Comparison of ENCODE assay signal across 11 mouse cellular contexts in genomic region chr14:55561860-55562259, GRCm38 (mm10). TPM values are rescaled to one million over a fixed set of nuclear protein-coding genes. Genes with fewer than 3 reads are reported as not detected.
DNase-seq lines count a peak whose midpoint lies in the region; ATAC-seq lines count a peak whose summit lies in the region.
"Had no signal": no experiment of that assay in that cellular context is flagged by ENCODE, and none has a peak within 500 bp of the region (broad histone marks: within the 10 kb centered on the region; RNA-seq: fewer than 3 reads in every experiment).

No protein-coding gene starts in this region.

- H3K4me2 ChIP-seq in heart, embryonic 12.5 days = peak overlapping the region; percentile 86
- peak overlapping the region; percentile 87 for H3K4me2 ChIP-seq in kidney, embryonic 15.5 days
- peak overlapping the region; percentile 90 for H3K4me2 ChIP-seq in neural tube, embryonic 13.5 days

- DNase-seq in heart, embryonic 10.5 days (ENCODE audit: low spot score) = no peak
- DNase-seq in right cerebral cortex, postnatal 25 days = no peak
- DNase-seq in thymus, postnatal 36 days = no peak
- DNase-seq: gastrocnemius, postnatal 14 days; thymus, postnatal 25 days had no signal

- H3K4me1 ChIP-seq in heart, embryonic 12.5 days (replicated peaks) = peaks cover 17% of the 10 kb centered on the region
- H3K4me1 ChIP-seq in heart, embryonic 10.5 days = peaks cover 13% of the 10 kb centered on the region
- peaks cover 33% of the 10 kb centered on the region for H3K4me1 ChIP-seq in megakaryocyte, embryonic 14.5 days
- H3K4me1 ChIP-seq in kidney, embryonic 15.5 days = peaks cover 32% of the 10 kb centered on the region
- peaks cover 28% of the 10 kb centered on the region for H3K4me1 ChIP-seq in neural tube, embryonic 13.5 days (replicated peaks)

- H3K27ac ChIP-seq in heart, embryonic 12.5 days (ENCODE audit: poor library complexity, severe bottlenecking) = no peak overlapping the region
- H3K27ac ChIP-seq in heart, embryonic 10.5 days = no peak overlapping the region
- H3K27ac ChIP-seq in kidney, embryonic 15.5 days = peak overlapping the region; percentile 14; the same call in 1 of the 2 replicates
- H3K27ac ChIP-seq in neural tube, embryonic 13.5 days (replicated peaks) = no peak overlapping the region

- H3K9ac ChIP-seq in heart, embryonic 12.5 days = no peak overlapping the region
- no peak overlapping the region; the same call in 1 of the 2 replicates for H3K9ac ChIP-seq in kidney, embryonic 15.5 days
- 0 out of 2 replicates have a peak overlapping the region, but pooled peaks have one; percentile 78 for H3K9ac ChIP-seq in neural tube, embryonic 13.5 days

- H3K9me3 ChIP-seq in heart, embryonic 12.5 days (replicated peaks) = no peaks in the 10 kb centered on the region
- no peaks in the 10 kb centered on the region for H3K9me3 ChIP-seq in heart, embryonic 10.5 days
- H3K9me3 ChIP-seq in megakaryocyte, embryonic 14.5 days = no peaks in the 10 kb centered on the region
- H3K9me3 ChIP-seq in kidney, embryonic 15.5 days (replicated peaks) = no peaks in the 10 kb centered on the region
- H3K9me3 ChIP-seq in neural tube, embryonic 13.5 days = no peaks in the 10 kb centered on the region

- WGBS in heart, embryonic 12.5 days = 89% methylated on average over 10 of the region's 10 CpGs
- 84% methylated on average over 10 of the region's 10 CpGs for WGBS in heart, embryonic 10.5 days
- WGBS in kidney, embryonic 15.5 days = 76% methylated on average over 10 of the region's 10 CpGs
- WGBS in neural tube, embryonic 13.5 days = 86% methylated on average over 10 of the region's 10 CpGs

- peaks cover 42% of the 10 kb centered on the region for H3K36me3 ChIP-seq in heart, embryonic 12.5 days
- peaks cover 43% of the 10 kb centered on the region for H3K36me3 ChIP-seq in heart, embryonic 10.5 days
- peaks cover 56% of the 10 kb centered on the region for H3K36me3 ChIP-seq in megakaryocyte, embryonic 14.5 days (replicated peaks; ENCODE audit: low read length)
- H3K36me3 ChIP-seq in kidney, embryonic 15.5 days = peaks cover 44% of the 10 kb centered on the region
- peaks cover 43% of the 10 kb centered on the region for H3K36me3 ChIP-seq in neural tube, embryonic 13.5 days

- H3K4me3 ChIP-seq in heart, embryonic 12.5 days = no peak overlapping the region
- H3K4me3 ChIP-seq in heart, embryonic 10.5 days = no peak overlapping the region
- peak overlapping the region; percentile 21 for H3K4me3 ChIP-seq in megakaryocyte, embryonic 14.5 days (replicated peaks)
- H3K4me3 ChIP-seq in kidney, embryonic 15.5 days (replicated peaks) = peak overlapping the region; percentile 71
- H3K4me3 ChIP-seq in neural tube, embryonic 13.5 days = peak overlapping the region; percentile 55

- no peaks in the 10 kb centered on the region for H3K27me3 ChIP-seq in heart, embryonic 12.5 days (replicated peaks)
- no peaks in the 10 kb centered on the region for H3K27me3 ChIP-seq in heart, embryonic 10.5 days (ENCODE audit: insufficient read depth, poor library complexity, severe bottlenecking)
- no peaks in the 10 kb centered on the region for H3K27me3 ChIP-seq in megakaryocyte, embryonic 14.5 days (replicated peaks)
- H3K27me3 ChIP-seq in kidney, embryonic 15.5 days = no peaks in the 10 kb centered on the region
- no peaks in the 10 kb centered on the region for H3K27me3 ChIP-seq in neural tube, embryonic 13.5 days
- H3K27me3 ChIP-seq: CH12.LX had no signal

- no peak for ATAC-seq in heart, embryonic 12.5 days (ENCODE audit: insufficient number of reproducible peaks, low FRiP score)
- ATAC-seq in megakaryocyte, adult 5-6 weeks (ENCODE audit: poor library complexity, severe bottlenecking) = no peak
- no peak for ATAC-seq in kidney, embryonic 15.5 days (replicated peaks; ENCODE audit: low FRiP score)
- ATAC-seq in neural tube, embryonic 13.5 days (ENCODE audit: low read depth) = no peak

RNA-seq across cellular contexts. Expression of gene A730061H03Rik, which starts 1.7 kb away (rescaled TPM):
- 0.96 TPM in 1 of 2 replicates, not detected in the other for polyA plus RNA-seq in heart, embryonic 12.5 days (2016; fragmentation: Nextera tagmentation; extraction: Ambion mirVana)
- polyA plus RNA-seq in heart, embryonic 10.5 days (2016; fragmentation: Nextera tagmentation; extraction: Ambion mirVana) = 1.3 TPM in 1 of 2 replicates, not detected in the other
- polyA plus RNA-seq in megakaryocyte, embryonic 14.5 days (2012; ENCODE audit: insufficient read depth, low replicate concordance) = not detected in 2 replicates
- total RNA-seq in megakaryocyte, adult 5-6 weeks (2015) = 2.1 and 4.1 TPM in 2 replicates
- 2.6 and 9.3 TPM in 2 replicates for total RNA-seq in megakaryocyte, adult 5-6 weeks (2017)
- polyA plus RNA-seq in kidney, embryonic 15.5 days (2015; fragmentation: Nextera tagmentation; extraction: Ambion mirVana) = 1.6 TPM in 2 replicates
- polyA plus RNA-seq in neural tube, embryonic 13.5 days (2015; fragmentation: Nextera tagmentation; extraction: Ambion mirVana) = 0.59 TPM in 1 of 2 replicates, not detected in the other
- total RNA-seq: gastrocnemius, postnatal 14 days had no signal

RNA-seq across cellular contexts. Expression of gene Dcaf11, which starts 2.1 kb away (rescaled TPM):
- polyA plus RNA-seq in heart, embryonic 12.5 days (2016; fragmentation: Nextera tagmentation; extraction: Ambion mirVana) = 73.2 and 78.7 TPM in 2 replicates
- 69.9 and 75.2 TPM in 2 replicates for polyA plus RNA-seq in heart, embryonic 10.5 days (2016; fragmentation: Nextera tagmentation; extraction: Ambion mirVana)
- 11.5 and 17.6 TPM in 2 replicates for polyA plus RNA-seq in megakaryocyte, embryonic 14.5 days (2012; ENCODE audit: insufficient read depth, low replicate concordance)
- 41.6 and 47.3 TPM in 2 replicates for total RNA-seq in megakaryocyte, adult 5-6 weeks (2015)
- total RNA-seq in megakaryocyte, adult 5-6 weeks (2017) = 43.5 and 107 TPM in 2 replicates
- 89.2 and 93.0 TPM in 2 replicates for polyA plus RNA-seq in kidney, embryonic 15.5 days (2015; fragmentation: Nextera tagmentation; extraction: Ambion mirVana)
- 109 and 126 TPM in 2 replicates for polyA plus RNA-seq in neural tube, embryonic 13.5 days (2015; fragmentation: Nextera tagmentation; extraction: Ambion mirVana)

RNA-seq across cellular contexts. Expression of gene Fitm1, which starts 13.6 kb away (rescaled TPM):
- 114 and 118 TPM in 2 replicates for polyA plus RNA-seq in heart, embryonic 12.5 days (2016; fragmentation: Nextera tagmentation; extraction: Ambion mirVana)
- polyA plus RNA-seq in heart, embryonic 10.5 days (2016; fragmentation: Nextera tagmentation; extraction: Ambion mirVana) = 74.6 and 136 TPM in 2 replicates
- polyA plus RNA-seq in megakaryocyte, embryonic 14.5 days (2012; ENCODE audit: insufficient read depth, low replicate concordance) = not detected in 2 replicates
- 0.33 TPM in 1 of 2 replicates, not detected in the other for total RNA-seq in megakaryocyte, adult 5-6 weeks (2015)
- total RNA-seq in megakaryocyte, adult 5-6 weeks (2017) = not detected in 2 replicates
- 4.2 and 6.1 TPM in 2 replicates for polyA plus RNA-seq in kidney, embryonic 15.5 days (2015; fragmentation: Nextera tagmentation; extraction: Ambion mirVana)
- polyA plus RNA-seq in neural tube, embryonic 13.5 days (2015; fragmentation: Nextera tagmentation; extraction: Ambion mirVana) = 1.0 and 3.2 TPM in 2 replicates
- total RNA-seq: CH12.LX had no signal

RNA-seq across cellular contexts. Expression of gene Psme1, which starts 16.1 kb away (rescaled TPM):
- polyA plus RNA-seq in heart, embryonic 12.5 days (2016; fragmentation: Nextera tagmentation; extraction: Ambion mirVana) = 211 and 212 TPM in 2 replicates
- 173 and 196 TPM in 2 replicates for polyA plus RNA-seq in heart, embryonic 10.5 days (2016; fragmentation: Nextera tagmentation; extraction: Ambion mirVana)
- polyA plus RNA-seq in megakaryocyte, embryonic 14.5 days (2012; ENCODE audit: insufficient read depth, low replicate concordance) = 66.3 and 162 TPM in 2 replicates
- total RNA-seq in megakaryocyte, adult 5-6 weeks (2015) = 707 and 794 TPM in 2 replicates
- total RNA-seq in megakaryocyte, adult 5-6 weeks (2017) = 278 and 305 TPM in 2 replicates
- polyA plus RNA-seq in kidney, embryonic 15.5 days (2015; fragmentation: Nextera tagmentation; extraction: Ambion mirVana) = 147 and 153 TPM in 2 replicates
- polyA plus RNA-seq in neural tube, embryonic 13.5 days (2015; fragmentation: Nextera tagmentation; extraction: Ambion mirVana) = 167 and 179 TPM in 2 replicates

RNA-seq across cellular contexts. Expression of gene Pck2, which starts 21.8 kb away (rescaled TPM):
- polyA plus RNA-seq in heart, embryonic 12.5 days (2016; fragmentation: Nextera tagmentation; extraction: Ambion mirVana) = 38.8 and 43.0 TPM in 2 replicates
- polyA plus RNA-seq in heart, embryonic 10.5 days (2016; fragmentation: Nextera tagmentation; extraction: Ambion mirVana) = 31.5 and 32.5 TPM in 2 replicates
- 19.1 and 50.7 TPM in 2 replicates for polyA plus RNA-seq in megakaryocyte, embryonic 14.5 days (2012; ENCODE audit: insufficient read depth, low replicate concordance)
- 11.7 and 16.0 TPM in 2 replicates for total RNA-seq in megakaryocyte, adult 5-6 weeks (2015)
- total RNA-seq in megakaryocyte, adult 5-6 weeks (2017) = 26.3 and 30.3 TPM in 2 replicates
- 50.5 and 55.4 TPM in 2 replicates for polyA plus RNA-seq in kidney, embryonic 15.5 days (2015; fragmentation: Nextera tagmentation; extraction: Ambion mirVana)
- 18.7 and 20.3 TPM in 2 replicates for polyA plus RNA-seq in neural tube, embryonic 13.5 days (2015; fragmentation: Nextera tagmentation; extraction: Ambion mirVana)

Comparison
In these comparisons a context has a peak if more than half of its experiments do, and no peak if none do; other contexts are left out.
1. H3K4me3 ChIP-seq: peak in megakaryocyte, embryonic 14.5 days (single experiment), kidney, embryonic 15.5 days (single experiment) and neural tube, embryonic 13.5 days (single experiment); none in heart, embryonic 12.5 days (single experiment) and heart, embryonic 10.5 days (single experiment).
2. RNA of gene Fitm1, which starts 13.6 kb away (polyA plus RNA-seq): 114 to 118 TPM in heart, embryonic 12.5 days and 74.6 to 136 TPM in heart, embryonic 10.5 days; 4.2 to 6.1 TPM in kidney, embryonic 15.5 days, 1.0 to 3.2 TPM in neural tube, embryonic 13.5 days and not detected in megakaryocyte, embryonic 14.5 days; every median in the first group is over 10 times any median in the second.
3. Peak in every context shown above with its lines, with median percentiles within 50 percentile points of each other: H3K4me2 ChIP-seq.